Mouse (Mus musculus) spleen, postnatal 14 days (tissue): Measurements from ENCODE around the gene Sox5.

Experiments used
- DNase-seq, 2 experiments: peaks; one replicate each; pipeline ENCODE4 v3.0.0; 2021 to 2022; ENCODE audit warnings: low spot score in 2 of 2

Sox5 gene

DNA sequence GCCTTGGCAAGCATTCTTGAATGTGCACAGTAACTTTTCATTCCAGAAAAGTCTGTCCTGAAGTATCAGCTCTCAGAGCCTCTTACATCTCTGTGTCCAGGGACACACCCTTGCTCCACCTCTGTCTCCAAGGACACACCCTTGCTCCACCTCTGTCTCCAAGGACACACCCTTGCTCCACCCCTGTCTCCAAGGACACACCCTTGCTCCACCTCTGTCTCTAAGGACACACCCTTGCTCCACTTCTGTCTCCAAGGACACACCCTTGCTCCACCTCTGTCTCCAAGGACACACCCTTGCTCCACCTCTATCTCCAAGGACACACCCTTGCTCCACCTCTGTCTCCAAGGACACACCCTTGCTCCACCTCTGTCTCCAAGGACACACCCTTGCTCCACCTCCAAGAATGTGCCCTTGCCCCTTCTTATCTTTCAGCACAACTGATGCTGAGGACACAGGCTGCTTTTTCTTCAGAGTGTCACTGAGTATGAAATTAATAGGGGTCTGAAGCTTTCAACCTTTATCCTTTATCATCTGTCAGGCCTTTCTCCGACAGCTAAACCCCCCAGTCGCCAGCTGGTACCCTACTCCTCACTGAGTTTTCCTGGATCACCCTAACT is 452.4 kb downstream of the Sox5 start:
- no peak for DNase-seq

DNA sequence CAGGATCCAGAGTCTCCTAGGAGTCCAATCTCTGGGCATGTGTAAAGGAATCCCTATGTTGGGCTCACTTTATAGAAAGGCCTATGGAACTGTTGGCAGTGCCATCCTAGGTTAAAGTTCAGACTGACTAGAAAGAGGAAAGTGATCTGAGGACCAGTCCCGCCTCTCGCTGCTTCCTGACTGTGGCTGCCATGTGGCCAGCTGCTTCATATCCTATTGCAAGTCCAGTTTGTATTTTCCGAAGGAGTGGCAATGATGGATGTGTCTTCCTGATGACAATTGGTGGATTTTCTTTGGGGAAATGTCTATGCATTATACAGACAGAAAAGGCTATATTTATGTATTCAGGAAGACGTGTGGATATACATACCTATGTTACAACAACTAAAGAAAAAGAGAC is 453.0 kb downstream of the Sox5 start:
- DNase-seq: no peak

DNA sequence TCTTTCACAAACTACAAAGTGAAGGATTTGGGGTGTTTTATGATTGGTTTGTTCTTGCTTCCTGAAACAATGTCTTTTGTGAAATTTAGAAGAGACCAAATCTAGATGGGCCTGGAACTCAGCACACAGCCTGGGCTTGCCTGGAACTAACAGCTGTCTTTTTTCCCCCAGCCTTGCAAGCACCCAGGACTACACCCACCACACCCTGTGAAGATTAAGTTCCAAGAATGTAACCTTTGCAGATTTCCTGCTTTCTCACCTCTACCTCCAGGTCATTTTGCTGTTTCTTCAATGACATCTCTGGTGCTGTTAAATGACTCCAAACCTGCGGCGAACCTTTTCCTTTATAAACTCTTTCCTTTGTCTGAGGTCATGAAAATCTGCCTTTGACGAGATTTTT is 455.0 kb downstream of the Sox5 start:
- no peak for DNase-seq

DNA sequence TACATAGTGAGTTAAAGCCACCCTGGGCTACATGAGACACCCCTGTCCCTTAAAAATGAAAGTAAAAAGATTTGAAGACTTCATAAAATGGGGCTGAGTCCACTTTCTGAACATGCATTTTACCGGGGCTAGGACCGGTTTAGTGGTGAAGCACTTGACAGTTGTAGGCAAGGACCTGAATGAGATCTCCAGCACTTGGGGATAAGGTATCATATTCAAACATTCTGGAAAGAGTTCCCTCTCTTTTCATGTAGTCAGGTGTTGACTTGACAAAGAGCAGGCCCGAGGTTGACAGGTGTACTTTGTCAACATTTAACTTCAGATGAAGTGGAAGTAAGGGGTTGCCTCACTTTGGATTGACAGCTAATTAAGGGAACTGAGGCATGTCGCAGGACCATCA is 458.4 kb downstream of the Sox5 start:
- no peak for DNase-seq

DNA sequence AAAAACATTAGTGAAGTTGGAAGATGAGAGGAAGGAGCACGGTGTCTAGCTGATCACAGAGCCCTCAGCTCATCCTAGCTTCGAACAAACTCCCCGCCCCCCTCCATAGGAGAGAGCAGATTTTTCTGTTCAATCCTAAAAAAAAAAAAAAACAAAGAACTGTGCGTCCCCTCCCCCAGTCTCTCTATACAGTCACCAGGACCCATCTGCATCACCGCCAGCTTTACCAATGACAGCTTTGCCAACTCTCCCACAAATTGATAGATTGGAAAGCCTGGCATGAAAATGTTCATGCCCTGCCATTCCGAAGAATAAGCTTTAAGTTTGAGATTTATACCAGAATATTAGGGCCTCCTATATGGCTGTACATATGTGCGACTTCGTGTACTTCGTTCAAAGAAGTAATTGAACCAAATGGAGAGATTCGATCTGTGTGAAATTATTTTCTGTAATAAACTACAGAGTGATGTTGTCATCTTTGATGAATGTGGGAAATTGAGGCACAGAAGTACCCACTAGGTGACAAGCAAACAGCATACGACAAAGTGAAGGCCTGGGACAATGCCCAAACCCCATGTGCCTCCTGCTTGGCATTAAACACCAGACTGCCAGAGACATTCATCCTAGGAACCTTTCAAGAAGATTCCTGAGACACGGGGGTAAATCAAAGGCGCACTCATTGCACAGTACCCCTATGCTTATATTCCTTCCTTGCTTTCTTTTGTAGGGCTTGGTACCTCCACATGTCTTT is 459.3 kb downstream of the Sox5 start:
- DNase-seq: no peak

DNA sequence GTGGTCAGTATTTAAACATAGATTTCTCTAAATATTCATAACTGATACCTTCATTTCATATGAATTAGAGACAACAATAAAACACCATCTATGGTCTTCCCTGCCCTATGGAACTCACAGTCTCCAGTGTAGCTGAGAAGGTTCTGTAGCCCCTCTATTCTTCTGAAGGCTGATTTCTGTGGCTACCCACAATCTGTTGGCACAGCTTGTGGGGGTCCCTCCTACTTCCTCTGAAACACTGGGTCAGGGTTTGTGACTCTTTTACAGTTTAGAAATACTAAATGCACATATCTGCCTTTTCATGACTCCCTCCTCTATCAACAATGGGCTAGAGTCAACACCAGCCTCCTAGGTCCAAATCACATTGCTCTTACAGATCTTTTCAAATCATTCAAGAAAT is 461.4 kb downstream of the Sox5 start:
- no peak for DNase-seq

DNA sequence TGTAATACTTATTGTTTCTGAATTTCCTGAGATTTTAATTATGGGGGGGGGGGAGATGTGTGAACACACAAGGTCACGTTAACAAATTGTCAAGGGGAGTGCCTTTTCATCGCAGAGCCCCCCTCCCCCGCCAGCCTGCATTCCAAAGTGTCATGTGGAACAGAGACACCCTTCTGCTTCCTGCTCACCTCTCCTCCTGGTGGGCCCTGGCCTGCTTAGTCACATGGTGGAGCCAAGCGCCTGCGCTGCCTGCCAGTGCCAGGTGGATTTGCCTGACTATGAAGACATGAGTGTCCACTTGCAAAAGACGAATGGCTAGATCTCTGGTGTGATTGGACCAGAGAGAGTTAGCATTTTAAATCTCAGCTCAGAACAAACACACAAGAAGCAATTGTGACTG is 462.1 kb downstream of the Sox5 start:
- no peak for DNase-seq

DNA sequence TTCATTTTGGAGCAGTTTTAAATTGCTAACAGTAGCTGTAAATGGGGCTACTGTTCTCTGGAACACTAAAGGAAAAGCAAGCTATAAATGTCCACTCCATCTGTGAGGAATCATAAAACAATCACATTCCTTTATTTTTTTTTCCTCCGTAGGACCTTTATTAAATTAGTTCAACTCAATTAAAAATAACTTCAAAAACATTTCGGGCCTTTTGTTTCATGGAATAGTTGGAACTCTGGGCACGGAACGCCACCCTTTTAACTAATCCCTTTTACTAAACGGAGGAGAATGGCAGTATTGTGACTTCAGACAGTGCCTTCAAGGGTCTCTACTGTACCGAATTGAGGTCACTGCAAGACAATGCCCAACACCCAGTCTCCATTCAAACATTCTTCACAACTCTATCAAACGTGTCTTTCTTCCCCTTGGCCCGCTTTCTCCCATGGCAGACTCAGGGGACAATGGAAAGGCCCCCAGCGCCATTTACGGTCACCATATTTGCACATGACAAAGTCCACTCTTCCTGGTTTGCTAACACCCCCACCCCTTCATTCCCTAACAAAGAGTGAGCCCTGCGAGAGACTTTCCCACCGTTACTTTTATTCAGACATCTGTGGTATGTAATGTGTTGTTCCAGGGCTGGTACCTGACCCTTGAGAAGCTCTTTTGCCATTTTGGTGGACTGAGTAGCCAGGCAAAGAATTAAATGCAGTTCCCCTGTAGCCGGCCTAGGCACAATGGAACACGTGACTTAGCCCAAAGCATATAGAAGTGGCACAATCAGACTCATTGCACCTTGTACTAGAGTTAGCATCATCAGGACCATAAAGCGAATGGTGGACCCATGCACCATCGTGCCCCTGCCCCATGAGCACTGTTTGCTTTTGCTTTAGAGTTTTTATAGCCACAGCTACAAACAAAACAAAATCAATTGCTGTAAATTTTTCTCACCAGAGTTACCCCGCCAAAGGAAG is 468.7 kb downstream of the Sox5 start:
- no peak for DNase-seq

DNA sequence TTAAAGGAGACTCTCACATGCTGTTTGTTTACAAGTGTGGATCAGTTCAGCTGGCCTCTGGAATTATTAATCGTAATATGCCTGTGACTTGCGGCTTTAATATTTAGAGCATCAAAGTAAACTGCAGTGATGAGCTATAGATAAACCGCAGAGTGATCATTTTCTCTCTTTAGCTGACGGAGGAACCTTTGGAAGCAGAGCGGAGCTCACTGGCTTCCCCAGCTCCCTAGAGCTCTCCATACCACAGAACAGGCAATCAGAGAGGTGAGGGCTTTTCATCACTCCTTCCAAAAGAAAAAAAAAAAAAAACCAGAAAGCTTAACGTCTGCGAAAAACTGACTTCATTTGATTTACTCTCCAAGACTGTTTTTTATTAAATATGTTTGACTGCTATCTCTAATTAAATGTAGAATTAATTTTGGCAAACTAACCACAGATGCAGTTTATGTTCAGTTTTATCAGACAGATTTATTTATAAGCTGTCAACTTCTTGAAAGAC is 469.4 kb downstream of the Sox5 start:
- no peak for DNase-seq

DNA sequence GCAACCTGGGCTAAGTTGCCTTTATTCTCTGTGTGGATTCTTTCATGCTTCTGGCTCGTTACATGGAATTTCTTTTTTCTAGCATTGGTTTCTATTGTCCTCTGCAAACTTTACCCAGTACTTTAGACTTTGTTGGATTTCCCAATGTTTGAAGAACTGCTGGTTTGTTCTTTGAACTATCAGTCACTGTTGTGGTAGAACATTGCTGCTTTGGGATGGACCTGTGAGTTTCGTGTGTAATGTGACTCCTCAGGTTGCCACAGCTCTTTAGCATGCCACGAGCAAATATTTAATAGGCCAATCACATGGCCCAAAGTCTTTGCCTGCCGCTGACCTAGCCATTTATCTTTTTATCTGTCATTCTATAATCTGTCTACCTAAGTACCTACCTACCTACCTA is 470.0 kb downstream of the Sox5 start:
- DNase-seq: no peak

DNA sequence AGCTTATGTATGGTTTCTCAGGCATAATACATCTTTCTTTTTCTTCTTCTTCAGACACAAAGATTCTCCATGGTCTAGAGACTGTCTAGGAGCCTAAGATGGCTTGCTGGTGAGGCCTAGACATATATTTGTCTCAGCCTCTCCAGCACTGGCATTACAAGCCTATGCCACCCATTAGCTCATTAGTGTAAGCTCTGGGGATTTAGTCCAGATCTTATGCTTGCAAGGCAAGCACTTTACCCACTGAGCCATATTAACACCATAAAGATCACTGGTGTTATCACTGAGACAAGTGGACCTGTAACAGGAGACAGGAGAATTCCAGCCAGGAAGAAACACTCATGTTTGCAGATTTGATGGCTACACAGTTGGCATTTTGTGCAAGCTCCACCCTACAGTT is 472.6 kb downstream of the Sox5 start:
- DNase-seq: no peak

DNA sequence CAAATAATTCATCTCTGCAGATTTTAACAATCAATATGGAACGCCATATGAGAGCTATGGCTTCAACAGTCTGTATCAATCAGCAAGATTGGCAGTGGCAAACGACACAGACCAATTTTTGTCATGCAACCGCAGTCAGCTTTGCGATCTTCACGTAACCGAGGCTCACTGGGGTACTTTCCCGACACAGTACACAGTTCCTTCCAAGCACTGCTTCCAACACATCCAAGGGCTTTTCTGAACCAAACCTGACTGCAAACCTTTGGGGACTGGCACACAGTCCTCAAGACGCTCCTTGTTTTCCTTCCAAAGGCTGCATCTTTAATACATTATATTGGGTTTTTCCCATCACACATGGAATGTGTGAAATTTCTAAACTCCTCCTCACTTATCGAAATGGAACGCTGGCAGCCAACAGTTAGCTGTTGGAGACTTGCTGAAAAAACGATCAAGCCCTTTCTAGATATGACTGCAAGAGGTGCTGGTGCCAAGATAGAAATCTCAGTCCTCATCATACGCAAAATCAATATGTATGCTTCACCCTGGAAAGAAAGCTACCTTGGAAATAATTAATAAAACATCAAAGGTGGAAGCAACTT is 474.1 kb downstream of the Sox5 start:
- DNase-seq: no peak

DNA sequence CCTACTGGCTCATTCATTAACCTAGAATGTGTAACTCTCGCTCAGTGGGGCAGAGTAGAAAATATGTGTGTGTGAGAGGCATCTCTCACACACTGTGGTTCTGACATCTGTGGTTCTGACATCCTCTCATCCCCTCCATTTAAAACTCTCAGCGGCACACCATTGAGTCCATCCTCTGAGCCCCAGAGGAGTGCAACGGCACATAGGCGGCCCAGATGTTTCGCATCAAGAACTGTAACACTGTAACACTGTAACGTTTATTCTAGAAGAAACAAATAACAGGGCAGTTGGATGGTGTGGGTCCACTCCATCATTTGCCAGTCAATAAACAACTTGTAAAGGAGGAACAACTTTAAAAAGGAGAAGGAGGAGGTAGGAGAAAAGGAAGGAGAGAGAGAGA is 479.0 kb downstream of the Sox5 start:
- DNase-seq: no peak

DNA sequence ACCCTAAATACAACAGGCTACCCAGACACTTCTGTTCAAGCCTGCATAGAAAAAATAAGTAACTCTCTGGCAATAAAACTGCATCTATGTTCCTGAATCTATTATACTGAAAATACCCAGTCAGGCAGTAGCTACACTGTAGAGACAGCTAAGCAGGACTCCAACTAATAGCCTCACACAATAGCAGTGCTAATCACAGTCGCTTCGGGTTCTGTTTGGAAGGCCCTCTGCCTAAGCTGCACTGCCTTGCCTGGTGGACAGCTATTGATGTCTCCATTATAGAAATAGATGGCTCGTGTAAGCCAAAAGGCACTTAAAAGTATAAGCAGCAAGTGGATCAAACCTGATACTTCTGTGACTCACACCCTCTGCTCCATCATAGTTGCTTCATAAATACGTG is 480.7 kb downstream of the Sox5 start:
- no peak for DNase-seq

DNA sequence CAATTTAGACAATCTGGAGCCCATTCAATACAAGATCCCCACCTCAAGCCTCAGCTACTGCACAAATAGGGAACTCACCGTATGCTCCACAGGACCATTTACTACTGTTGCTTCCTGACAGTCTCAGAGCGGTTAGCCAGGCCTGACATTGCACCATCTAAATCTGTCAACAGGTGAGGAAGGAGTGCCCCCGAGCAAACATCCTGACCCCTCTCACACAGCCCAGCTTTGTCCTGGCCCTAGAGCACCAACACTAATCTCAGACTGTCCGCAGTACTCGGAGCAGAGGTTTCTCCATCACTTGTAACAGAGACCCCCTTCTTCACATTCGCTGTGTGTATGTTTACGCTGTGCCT is 482.3 kb downstream of the Sox5 start:
- no peak for DNase-seq

DNA sequence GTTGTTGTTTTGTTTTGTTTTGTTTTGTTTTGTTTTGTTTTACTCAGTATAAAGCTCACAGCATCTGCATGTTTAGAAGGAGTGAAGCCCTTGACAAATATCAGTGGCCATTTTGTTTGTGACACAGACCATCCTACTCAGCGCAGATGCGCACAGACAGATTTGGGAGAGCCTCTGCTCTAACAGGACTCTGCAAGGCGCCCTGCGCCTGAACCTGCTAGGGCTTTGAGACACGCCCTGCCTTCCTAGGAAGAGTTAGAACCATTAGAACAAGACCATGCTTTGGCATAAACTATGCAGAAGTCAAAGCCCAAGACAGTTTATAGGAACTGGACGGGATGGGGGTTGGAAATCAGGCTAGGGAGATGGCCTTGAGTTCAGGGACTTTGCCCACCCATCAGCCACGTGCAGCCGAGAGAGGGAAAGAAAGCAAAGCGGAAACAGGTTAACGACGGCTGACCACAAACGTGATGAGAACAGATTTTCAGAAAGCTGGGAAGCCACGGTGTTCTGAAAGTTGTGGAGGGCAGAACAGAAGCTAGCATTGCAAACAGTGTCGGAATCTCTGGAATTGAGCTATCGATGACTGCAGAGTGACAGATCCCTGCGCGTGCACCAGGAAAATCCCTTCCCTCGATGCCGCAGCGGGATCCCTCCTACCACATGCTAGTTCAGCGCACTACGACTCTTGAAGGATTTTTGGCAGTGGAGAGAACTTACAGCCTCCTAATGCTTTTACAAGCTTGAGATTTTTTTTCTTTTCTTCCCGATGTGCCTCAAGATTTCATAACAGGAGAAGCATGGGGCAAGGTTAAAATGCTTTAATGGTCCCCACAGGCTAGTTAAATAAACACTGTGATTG is 482.9 kb downstream of the Sox5 start:
- no peak for DNase-seq

DNA sequence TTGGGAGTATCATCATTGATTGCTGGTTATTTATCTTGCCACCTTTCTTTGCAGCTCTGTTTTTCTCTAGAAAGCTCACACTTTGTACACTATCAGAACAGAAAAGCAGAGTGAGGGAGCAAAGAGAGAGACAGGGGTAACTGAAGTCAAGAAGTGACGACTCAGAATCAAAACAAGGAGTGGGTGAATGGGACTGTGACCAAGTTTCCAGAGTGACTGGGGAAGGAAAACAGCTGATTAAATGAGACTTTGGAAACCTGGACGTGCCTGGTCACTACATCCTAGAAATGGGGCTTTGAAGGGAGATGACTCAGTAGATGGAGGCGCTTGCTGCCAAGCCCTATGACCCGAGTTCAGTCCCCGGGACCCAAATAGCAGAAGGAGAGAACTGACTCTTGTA is 483.9 kb downstream of the Sox5 start:
- no peak for DNase-seq

DNA sequence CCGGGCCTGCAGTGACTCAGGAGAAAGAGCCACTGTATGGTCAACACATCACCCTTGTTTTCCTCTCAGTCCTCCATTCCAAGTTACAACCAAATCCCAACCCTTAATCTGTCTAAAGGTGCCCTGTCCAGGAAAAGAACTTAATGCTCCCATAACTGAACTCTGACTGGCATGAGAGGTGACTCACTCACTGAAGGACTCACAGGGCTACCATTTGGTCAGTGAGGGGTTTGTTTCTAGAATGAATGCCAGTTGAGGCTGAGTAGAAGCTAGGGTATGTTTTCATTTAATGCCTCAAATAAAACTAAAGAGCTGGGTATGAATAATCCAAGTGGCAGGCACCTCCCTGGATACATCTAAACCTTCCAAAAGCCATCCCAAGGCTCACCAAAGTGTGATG is 484.6 kb downstream of the Sox5 start:
- no peak for DNase-seq

DNA sequence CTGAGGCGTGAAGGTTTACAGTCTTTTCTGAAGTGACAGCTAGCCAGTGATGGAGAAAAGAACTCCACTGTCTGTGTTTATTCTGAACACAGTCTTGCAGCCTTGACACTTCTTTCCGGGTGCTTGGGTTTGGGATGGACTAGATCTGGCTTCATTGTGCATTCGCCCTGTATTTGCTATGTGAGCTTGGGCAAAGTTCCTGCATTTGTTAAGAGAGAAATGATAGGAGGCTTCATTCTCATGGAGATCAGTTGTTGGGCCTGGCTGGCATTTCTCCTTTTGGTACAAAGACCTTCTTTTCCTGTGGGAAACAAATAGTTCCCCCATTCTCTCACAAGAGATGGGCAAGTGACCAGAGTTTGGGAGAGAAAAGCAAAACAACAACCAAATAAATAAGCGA is 490.3 kb downstream of the Sox5 start:
- no peak for DNase-seq

DNA sequence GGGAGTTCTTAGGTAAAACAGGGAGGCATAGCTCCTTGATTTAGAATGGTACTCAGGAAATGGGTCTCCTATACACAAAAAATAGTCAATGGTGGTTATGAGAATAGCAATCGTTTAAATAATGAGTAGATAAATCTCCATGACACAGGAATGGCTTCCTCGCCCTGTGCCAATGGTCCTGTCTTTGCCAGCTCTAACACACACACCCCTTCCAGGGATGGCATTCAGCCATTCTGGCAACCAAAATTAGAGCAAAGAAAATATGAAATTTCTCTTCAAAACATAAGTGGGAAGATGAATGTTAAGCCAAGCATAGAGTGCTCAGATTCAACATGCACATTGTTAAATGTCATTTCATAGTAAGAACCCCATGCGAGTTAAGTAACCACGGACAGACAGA is 495.7 kb downstream of the Sox5 start:
- no peak for DNase-seq

DNA sequence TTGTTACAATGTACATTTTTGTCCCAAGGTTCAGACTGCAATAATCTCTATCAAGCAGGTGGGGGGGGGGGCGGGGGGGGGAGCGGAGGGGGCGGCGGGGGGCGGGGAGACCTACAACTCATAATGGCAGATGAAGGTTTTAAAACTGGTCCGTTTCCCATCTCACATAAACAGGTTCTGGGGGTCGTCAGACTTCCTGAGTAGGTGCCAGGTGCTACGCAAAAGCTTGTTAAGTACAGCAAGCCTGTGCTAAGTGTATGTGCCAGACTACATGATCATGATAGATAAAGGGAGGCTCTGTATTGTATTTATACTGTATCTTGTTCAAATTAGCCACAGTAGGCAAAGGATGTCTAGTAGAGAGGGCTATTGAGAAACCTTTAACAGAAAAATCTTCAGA is 498.6 kb downstream of the Sox5 start:
- no peak for DNase-seq
